Mouse (Mus musculus) small intestine, adult 2 months (tissue): Measurements from ENCODE around the gene Mpeg1.

Experiments
- CTCF ChIP-seq: fragments of 200-500 bp; IDR thresholded peaks from 2 replicates; pipeline ENCODE4 v1.5.1; 2012; ENCODE audit warnings: low read depth, mild to moderate bottlenecking, control low read depth, inconsistent platforms, low read length, moderate library complexity, mixed read lengths; ENCODE audit not compliant: insufficient replicate concordance, insufficient read length; ENCODE audit errors: extremely low read depth
- POLR2A ChIP-seq: fragments of 200-500 bp; IDR thresholded peaks from 2 replicates; pipeline ENCODE4 v1.6.1; 2012; ENCODE audit warnings: low read depth, mild to moderate bottlenecking, control low read depth, inconsistent platforms, low read length, moderate library complexity

- no peak for TF ChIP-seq POLR2A
- no peak for TF ChIP-seq CTCF
These were observed 3.1 kb downstream of the Mpeg1 start for GRCm38 (mm10) chr19:12463722-12464035.
